Comparison of ENCODE assay signal across 7 mouse cellular contexts in genomic region chr8:82863041-82863744, GRCm38 (mm10). TPM values are rescaled to one million over a fixed set of nuclear protein-coding genes. Genes with fewer than 3 reads are reported as not detected.
DNase-seq lines count a peak whose midpoint lies in the region; ATAC-seq and TF ChIP-seq lines count a peak whose summit lies in the region.

Gene Rnf150 (plus strand): TSS chr8:82863356.

- H3K9me3 ChIP-seq in limb, embryonic 11.5 days (ENCODE audit: control insufficient read depth, low read length) = no peaks in the 10 kb centered on the region
- H3K9me3 ChIP-seq in midbrain, embryonic 13.5 days = no peaks in the 10 kb centered on the region

- H3K4me3 ChIP-seq in kidney, adult 2 months (ENCODE audit: insufficient read depth, low read depth, low read length) = peak within 1 kb of the TSS; percentile 60
- H3K4me3 ChIP-seq in limb, embryonic 11.5 days (ENCODE audit: low read depth, low read length) = peak within 1 kb of the TSS; percentile 82
- H3K4me3 ChIP-seq in midbrain, embryonic 13.5 days (replicated peaks) = peak within 1 kb of the TSS; percentile 76
- H3K4me3 ChIP-seq in small intestine, adult 2 months (ENCODE audit: low read depth, low read length) = peak within 1 kb of the TSS; percentile 66

- under 1% methylated on average over 39 of the region's 39 CpGs for WGBS in kidney, adult 2 months
- WGBS in limb, embryonic 11.5 days = under 1% methylated on average over 39 of the region's 39 CpGs
- under 1% methylated on average over 39 of the region's 39 CpGs for WGBS in midbrain, embryonic 13.5 days
- WGBS in small intestine, adult 2 months = 1% methylated on average over 39 of the region's 39 CpGs

- no peaks in the 10 kb centered on the region; the same call in 1 of the 2 replicates for H3K4me1 ChIP-seq in kidney, adult 2 months (ENCODE audit: control insufficient read depth, insufficient read depth, low read length)
- 0 out of 2 replicates have a peak, but pooled peaks cover 3% of the 10 kb centered on the region for H3K4me1 ChIP-seq in limb, embryonic 11.5 days (ENCODE audit: control insufficient read depth, insufficient read depth, low read length)
- H3K4me1 ChIP-seq in midbrain, embryonic 13.5 days (replicated peaks) = peaks cover 26% of the 10 kb centered on the region
- H3K4me1 ChIP-seq in small intestine, adult 2 months (ENCODE audit: control insufficient read depth, insufficient read depth, insufficient read length, low read length) = no peaks in the 10 kb centered on the region; the same call in 1 of the 2 replicates

- H3K9ac ChIP-seq in limb, embryonic 11.5 days (ENCODE audit: low read length) = peak within 1 kb of the TSS; percentile 88
- H3K9ac ChIP-seq in midbrain, embryonic 13.5 days (replicated peaks) = peak within 1 kb of the TSS; percentile 89

- no peak within 1 kb of the TSS for H3K27ac ChIP-seq in kidney, adult 2 months (ENCODE audit: insufficient read depth, low read depth, low read length)
- H3K27ac ChIP-seq in limb, embryonic 11.5 days (replicated peaks; ENCODE audit: low read depth, low read length) = peak within 1 kb of the TSS; percentile 62; the same call in 1 of the 2 replicates
- peak within 1 kb of the TSS; percentile 91 for H3K27ac ChIP-seq in midbrain, embryonic 13.5 days
- H3K27ac ChIP-seq in small intestine, adult 2 months (ENCODE audit: insufficient read depth, low read depth, low read length) = no peak within 1 kb of the TSS

- peak; percentile 76 for TF ChIP-seq CTCF in kidney, adult 2 months (conservative IDR thresholded peaks at IDR 0.05; ENCODE audit: insufficient read depth, insufficient read length, low read depth, low read length)
- peak; percentile 54; the same call in 1 of the 2 replicates for TF ChIP-seq CTCF in small intestine, adult 2 months (IDR thresholded peaks at IDR 0.05; ENCODE audit: extremely low read depth, insufficient read length, insufficient replicate concordance, low read depth, low read length)

- ATAC-seq in limb, embryonic 11.5 days (ENCODE audit: insufficient number of reproducible peaks, low FRiP score, low TSS enrichment, low read depth) = peak; percentile 76; the same call in 1 of the 2 replicates
- ATAC-seq in midbrain, embryonic 13.5 days = peak; percentile 89

- no peaks in the 10 kb centered on the region for H3K27me3 ChIP-seq in kidney, adult 2 months (replicated peaks; ENCODE audit: control insufficient read depth, insufficient read depth, low read length)
- no peaks in the 10 kb centered on the region for H3K27me3 ChIP-seq in limb, embryonic 11.5 days (ENCODE audit: control insufficient read depth, insufficient read depth, low read length)
- no peaks in the 10 kb centered on the region for H3K27me3 ChIP-seq in midbrain, embryonic 13.5 days
- H3K27me3 ChIP-seq in small intestine, adult 2 months (ENCODE audit: control insufficient read depth, insufficient read depth, low read length) = peaks cover 9% of the 10 kb centered on the region

- peak within 1 kb of the TSS; percentile 86 for H3K4me2 ChIP-seq in limb, embryonic 11.5 days (ENCODE audit: low read depth, severe bottlenecking)
- H3K4me2 ChIP-seq in midbrain, embryonic 13.5 days (replicated peaks) = peak within 1 kb of the TSS; percentile 72

- DNase-seq in adrenal gland, postnatal 10 days = peak; percentile 90
- peak; percentile 76 for DNase-seq in embryo, embryonic 11.5 days (ENCODE audit: low read depth, low spot score)
- peak; percentile 86 to 94 for DNase-seq in heart, adult 18-20 months
- peak; percentile 75 for DNase-seq in kidney, adult 2 months
- peak; percentile 87 for DNase-seq in limb, embryonic 11.5 days (ENCODE audit: low spot score)

- no peaks in the 10 kb centered on the region for H3K36me3 ChIP-seq in kidney, adult 2 months (ENCODE audit: control insufficient read depth, insufficient read depth, low read length)
- no peaks in the 10 kb centered on the region for H3K36me3 ChIP-seq in limb, embryonic 11.5 days (ENCODE audit: control insufficient read depth, insufficient read depth, low read length)
- no peaks in the 10 kb centered on the region for H3K36me3 ChIP-seq in midbrain, embryonic 13.5 days
- H3K36me3 ChIP-seq in small intestine, adult 2 months (ENCODE audit: control insufficient read depth, insufficient read depth, low read length) = no peaks in the 10 kb centered on the region

- TF ChIP-seq POLR2A in kidney, adult 2 months (IDR thresholded peaks at IDR 0.05; ENCODE audit: low read depth, low read length) = no peak
- TF ChIP-seq POLR2A in small intestine, adult 2 months (IDR thresholded peaks at IDR 0.05; ENCODE audit: low read depth, low read length) = no peak

RNA-seq across cellular contexts. Expression of gene Rnf150, which starts in this region (rescaled TPM):
- total RNA-seq in adrenal gland, postnatal 10 days (2021) = 10 to 100 TPM; 10.7 to 15.4 TPM
- 10 to 100 TPM; 14.7 to 15.1 TPM for total RNA-seq in heart, adult 18-20 months (2021)
- 1.4 and 1.6 TPM in 2 replicates for polyA plus RNA-seq in kidney, adult 2 months (2012; rRNA removed)
- 1.6 and 1.7 TPM in 2 replicates for polyA plus RNA-seq in limb, embryonic 11.5 days (2014; fragmentation: Nextera tagmentation; extraction: Ambion mirVana)
- 2.3 and 2.8 TPM in 2 replicates for polyA plus RNA-seq in midbrain, embryonic 13.5 days (2015; fragmentation: Nextera tagmentation; extraction: Ambion mirVana)
- 0.27 and 0.32 TPM in 2 replicates for polyA plus RNA-seq in small intestine, adult 2 months (2012; rRNA removed)

Comparison
In these comparisons a context has a peak if more than half of its experiments do, and no peak if none do; other contexts are left out.
1. H3K27ac ChIP-seq: peak in limb, embryonic 11.5 days (single experiment) and midbrain, embryonic 13.5 days (single experiment); none in kidney, adult 2 months (single experiment) and small intestine, adult 2 months (single experiment).
2. Peak in every context shown above with its lines, with median percentiles within 50 percentile points of each other: DNase-seq and H3K4me3 ChIP-seq.